Mouse (Mus musculus): Measurements from ENCODE around the gene Gpr155. TPM values are rescaled to one million over a fixed set of nuclear protein-coding genes. Genes with fewer than 3 reads are reported as not detected.

The Gpr155 gene
- total RNA-seq, 2 experiments from 2014 or later: 10.9 to 12.0 TPM

- intact Hi-C loops (cut with DNase I; ENCODE audit: low total_unique reads): loop anchor here (10.0 kb wide), 1 partner anchor 80 kb away; the partner anchor contains the start of genes Cir1 and Scrn3
- no peak for DNase-seq
These were observed 8.1 kb upstream of the Gpr155 start for GRCm38 (mm10) chr2:73394476-73394875.

GRCm38 (mm10) chr2:73392772-73393171 lies 6.4 kb upstream of the Gpr155 start:
- intact Hi-C loops (cut with DNase I; ENCODE audit: low total_unique reads): loop anchor here (10.0 kb wide), 1 partner anchor 78 kb away; the partner anchor contains the start of genes Cir1 and Scrn3
- DNase-seq: no peak

- no peak for DNase-seq
- intact Hi-C loops (cut with DNase I; ENCODE audit: low total_unique reads): loop anchor here (10.0 kb wide), 1 partner anchor 75 kb away; the partner anchor contains the start of genes Cir1 and Scrn3
These were observed 3.6 kb upstream of the Gpr155 start for GRCm38 (mm10) chr2:73389951-73390350.

DNA sequence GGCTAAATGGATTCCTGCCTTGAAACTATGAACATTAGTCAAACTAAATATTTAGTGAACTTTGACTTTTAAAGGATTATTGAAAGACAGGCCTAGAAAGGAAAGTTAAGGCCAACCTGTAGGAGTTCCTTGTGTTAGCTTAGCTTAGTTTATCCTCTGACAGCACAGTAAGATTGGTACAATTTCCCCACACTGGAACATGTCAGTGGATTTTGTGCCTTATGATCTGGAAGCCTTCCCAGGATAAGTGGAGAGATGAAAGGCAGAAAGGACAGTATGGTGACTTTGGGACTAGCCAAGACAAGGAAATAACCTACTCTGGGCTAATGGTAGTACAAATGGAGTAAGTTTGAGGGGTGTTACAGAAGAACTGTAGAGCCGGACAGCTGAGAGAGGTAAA lies 1.4 kb upstream of the Gpr155 start:
- DNase-seq: no peak
- intact Hi-C loops (cut with DNase I; ENCODE audit: low total_unique reads): no loop called here

DNA sequence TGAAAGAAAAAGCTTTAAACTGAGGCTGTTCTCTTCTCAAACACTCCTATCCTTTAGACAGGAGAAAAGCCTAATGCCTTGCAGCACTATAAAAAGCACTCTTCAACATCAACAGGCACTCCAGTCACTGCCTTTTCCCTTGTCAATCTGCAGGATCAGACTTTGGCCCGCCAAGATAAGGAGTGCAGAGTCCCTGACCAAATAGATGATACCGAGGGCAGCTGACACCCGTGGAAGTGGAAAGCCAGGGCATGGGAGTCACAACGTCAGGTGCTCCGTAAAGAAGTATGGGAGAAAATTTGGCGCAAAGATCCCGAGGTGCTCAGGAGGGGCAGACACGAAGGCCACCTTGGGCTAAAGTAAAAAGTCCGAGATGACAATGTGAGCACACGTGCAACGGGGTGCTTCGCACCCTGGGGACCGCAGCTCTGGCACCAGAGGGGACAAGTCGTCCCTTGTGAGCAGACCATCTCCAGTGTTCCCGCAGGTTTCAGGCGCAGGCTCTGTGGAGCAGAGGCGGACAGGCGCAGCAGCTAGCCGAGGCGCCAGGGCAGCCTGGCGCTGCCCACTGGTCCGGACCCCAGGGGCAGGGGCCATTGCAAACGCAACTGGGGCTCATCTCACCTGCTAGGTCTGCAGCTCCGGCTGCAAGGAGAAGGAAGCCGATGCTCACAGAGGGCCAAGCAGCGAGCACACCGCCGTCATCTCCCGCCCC lies 574 bp downstream of the Gpr155 start:
- no peak for DNase-seq

GRCm38 (mm10) chr2:73385172-73385571 lies 1.2 kb downstream of the Gpr155 start:
- DNase-seq: no peak
- intact Hi-C loops (cut with DNase I; ENCODE audit: low total_unique reads): no loop called here

More for the DNA sequence above, 574 bp downstream of the Gpr155 start:
- intact Hi-C loops (cut with DNase I; ENCODE audit: low total_unique reads): no loop called here

- DNase-seq: no peak
- intact Hi-C loops (cut with DNase I; ENCODE audit: low total_unique reads): no loop called here
These were observed 5.9 kb downstream of the Gpr155 start for GRCm38 (mm10) chr2:73380298-73380975.

- intact Hi-C loops (cut with DNase I; ENCODE audit: low total_unique reads): no loop called here
- DNase-seq: no peak
These were observed 6.7 kb downstream of the Gpr155 start for GRCm38 (mm10) chr2:73379656-73380055.

DNA sequence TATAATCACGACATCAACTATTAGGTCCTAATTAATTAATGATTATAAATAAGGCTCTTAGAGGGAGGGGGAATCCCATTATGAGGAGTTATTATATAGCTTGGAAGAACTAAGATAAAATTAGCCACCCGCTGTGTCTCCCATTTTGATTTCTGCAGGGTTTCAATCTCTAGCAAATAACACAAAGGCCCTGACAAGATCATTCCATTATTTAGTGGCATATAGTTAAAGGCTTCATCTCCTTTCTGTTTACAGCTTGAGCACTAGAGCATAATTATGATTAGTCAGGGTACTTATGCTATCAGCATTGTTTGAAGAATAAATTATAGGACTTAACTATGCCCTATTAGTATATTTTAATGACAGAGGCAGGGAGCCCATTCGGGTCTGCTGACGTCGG lies 8.0 kb downstream of the Gpr155 start:
- intact Hi-C loops (cut with DNase I; ENCODE audit: low total_unique reads): no loop called here
- no peak for DNase-seq

DNA sequence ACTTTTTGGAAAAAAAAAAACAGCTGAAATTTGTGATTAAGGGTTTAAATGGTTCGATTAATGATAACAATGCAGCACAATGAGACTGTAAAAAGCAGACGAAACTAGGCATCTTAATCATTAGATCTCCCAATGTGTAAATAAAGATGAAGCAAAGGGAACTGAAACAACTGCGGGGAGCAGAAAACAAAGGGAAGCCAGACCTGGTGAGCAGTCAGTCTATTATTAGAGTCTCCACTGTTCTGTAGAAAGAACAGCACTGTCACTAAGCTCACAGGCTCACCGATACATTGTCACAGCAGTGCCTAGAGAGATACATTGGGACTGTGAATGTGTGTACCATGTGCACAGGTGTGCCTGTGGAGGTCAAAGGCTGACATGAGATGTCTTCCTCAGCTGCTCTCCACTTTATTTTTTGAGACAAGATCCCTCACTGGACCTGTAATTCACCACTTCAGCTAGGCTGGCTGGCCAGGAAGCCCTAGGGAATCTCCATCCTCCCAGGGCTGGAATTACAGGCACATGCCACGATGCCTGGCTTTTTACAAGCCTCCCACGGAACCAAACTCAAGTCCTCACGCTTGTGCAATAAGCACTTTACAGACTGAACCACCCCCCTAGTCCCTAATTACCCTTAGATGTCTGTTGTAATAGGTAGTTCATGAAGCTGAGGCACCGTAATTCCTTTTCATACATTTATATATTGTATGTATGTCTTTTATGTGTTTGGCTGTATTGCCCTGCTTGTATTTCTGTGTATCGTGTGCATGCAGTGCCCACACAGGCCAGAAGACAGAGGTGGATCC lies 14.6 kb downstream of the Gpr155 start:
- no peak for DNase-seq
- intact Hi-C loops (cut with DNase I; ENCODE audit: low total_unique reads): no loop called here

DNA sequence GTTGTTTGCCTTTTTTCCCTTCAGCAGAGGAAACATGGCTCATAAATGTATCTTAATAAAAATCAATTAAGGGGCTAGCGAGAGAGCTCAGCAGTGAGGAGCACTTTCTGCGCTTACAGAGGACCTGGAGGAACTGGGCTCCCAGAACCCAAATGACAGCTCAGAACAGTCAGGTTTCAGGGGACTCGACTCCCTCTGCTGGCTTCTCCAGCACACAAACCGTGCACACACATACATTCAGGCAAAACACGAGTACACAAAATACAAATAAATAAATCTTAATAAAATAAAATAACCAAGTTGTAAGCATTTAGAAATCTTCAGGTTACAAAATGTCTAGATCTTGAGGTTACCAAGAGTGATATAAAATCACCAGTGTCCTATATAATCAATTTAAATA lies 22.9 kb downstream of the Gpr155 start:
- DNase-seq: no peak
- intact Hi-C loops (cut with DNase I; ENCODE audit: low total_unique reads): no loop called here

DNA sequence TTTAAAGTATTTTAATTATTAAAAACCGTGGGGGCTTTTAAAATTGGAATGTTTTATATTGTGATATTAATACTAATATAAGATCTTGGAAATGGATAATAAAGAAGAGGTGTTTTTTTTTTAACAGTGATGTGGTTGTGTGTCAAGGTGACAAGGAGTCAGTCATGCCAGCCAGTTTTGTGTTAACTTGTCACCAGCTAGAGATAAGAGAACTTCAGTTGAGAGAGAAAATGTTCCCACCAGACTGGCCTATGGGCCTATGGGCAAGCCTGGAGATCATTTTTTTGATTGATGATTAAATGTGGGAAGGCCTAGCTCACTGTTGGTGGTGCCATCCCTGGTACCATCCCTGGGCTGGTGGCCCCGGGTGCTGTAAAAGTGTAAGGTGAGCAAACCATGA lies 25.8 kb downstream of the Gpr155 start:
- DNase-seq: no peak
- intact Hi-C loops (cut with DNase I; ENCODE audit: low total_unique reads): no loop called here

DNA sequence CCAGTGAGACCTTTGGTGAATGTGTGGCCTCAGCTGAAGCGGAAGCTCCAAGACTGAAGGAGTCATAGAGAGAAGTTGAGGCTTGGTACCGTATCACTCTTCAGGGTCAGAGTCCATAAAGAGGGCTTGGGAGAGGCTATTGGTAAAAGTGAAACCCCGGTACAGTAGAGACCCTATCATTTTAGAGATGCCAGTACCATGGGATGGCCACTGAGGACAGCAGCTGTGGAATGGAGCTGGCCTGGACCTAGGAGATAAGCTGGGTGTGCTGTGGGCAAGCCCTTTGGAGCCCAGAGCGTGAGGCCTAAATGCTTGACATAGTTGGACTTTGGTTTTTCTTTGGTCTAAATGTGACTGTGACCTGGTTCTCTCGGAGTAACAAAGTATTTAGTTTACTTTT lies 26.4 kb downstream of the Gpr155 start:
- intact Hi-C loops (cut with DNase I; ENCODE audit: low total_unique reads): no loop called here
- DNase-seq: no peak

DNA sequence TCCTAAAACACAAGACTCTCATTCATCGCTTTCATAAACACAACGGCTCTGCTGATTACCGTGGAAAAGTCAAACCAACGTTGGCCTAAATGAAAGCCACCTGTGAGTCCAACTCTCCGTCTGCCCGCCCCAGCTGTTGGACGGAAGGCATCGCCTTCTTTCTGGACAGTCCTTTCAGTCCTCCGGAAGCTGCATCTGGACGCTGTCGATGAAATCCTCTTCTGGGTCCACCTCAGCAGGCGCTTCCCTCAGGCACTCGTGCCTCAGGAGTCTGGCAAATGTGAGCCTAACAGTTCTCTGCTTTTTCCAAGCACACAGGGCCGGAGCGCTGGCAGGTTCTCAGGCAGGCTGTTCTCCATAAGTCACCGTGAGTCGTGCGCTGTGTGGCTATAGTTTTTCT lies 29.4 kb downstream of the Gpr155 start:
- intact Hi-C loops (cut with DNase I; ENCODE audit: low total_unique reads): no loop called here
- DNase-seq: peak; percentile 27

GRCm38 (mm10) chr2:73351927-73352374 lies 34.4 kb downstream of the Gpr155 start:
- intact Hi-C loops (cut with DNase I; ENCODE audit: low total_unique reads): no loop called here
- DNase-seq: no peak

DNA sequence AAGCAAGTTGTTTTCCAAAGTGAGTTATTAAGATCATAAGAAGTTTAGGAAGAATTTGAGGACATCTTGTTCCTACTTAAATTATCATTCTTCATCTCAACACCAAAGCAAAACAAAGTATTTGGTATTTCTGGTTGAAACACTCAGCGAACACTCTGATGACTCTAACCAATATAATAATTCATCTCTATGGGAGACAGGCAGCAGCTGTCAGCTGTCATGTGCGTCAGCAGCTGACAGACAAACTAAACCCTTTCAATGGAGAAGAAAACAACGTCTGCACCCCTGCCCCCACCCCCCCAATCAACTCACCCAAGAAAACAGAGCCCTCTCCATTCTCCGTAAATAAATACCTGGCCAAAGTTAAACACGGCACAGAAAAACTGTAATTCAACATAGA lies 34.9 kb downstream of the Gpr155 start:
- no peak for DNase-seq
- intact Hi-C loops (cut with DNase I; ENCODE audit: low total_unique reads): no loop called here

DNA sequence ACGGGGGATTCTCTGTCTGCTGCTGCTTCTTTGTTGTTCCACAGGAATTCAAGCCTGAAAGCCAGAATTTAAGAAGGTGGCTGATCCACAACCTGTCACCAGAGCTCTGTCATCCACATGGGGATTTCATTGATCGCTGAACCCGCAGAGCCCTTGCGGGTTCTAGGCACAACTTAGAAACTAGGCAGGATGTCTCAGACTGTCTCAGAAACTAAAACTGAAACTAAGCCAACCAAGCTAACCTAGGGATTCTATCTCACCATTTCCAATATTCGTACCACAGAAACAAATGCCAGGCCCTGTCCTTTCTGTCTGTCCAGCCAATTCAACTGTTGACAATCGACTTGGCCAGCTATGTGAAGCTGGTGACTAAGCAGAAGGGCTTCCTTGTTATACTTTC lies 38.2 kb downstream of the Gpr155 start:
- DNase-seq: no peak
- intact Hi-C loops (cut with DNase I; ENCODE audit: low total_unique reads): no loop called here

- no peak for DNase-seq
- intact Hi-C loops (cut with DNase I; ENCODE audit: low total_unique reads): no loop called here
These were observed 38.6 kb downstream of the Gpr155 start for GRCm38 (mm10) chr2:73347766-73348165.

DNA sequence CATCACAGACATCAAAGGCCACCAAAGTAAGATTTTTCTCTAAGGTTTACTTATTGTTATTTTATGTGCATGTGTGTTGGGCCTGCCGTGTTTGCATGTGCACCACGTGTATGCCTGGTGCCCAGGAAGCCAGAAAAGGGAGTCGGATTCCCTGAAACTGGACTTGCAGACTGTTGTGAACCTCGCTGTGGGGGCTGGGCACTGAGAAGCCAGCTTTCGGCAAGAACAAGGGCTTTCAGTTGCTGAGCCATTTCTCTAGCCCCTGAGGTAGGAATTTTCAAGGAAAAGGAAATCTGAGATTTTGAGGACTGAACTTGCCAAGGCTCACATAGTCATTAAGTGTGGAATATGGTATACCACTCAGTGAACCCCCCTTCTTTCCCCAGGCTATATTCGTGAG lies 39.2 kb downstream of the Gpr155 start:
- intact Hi-C loops (cut with DNase I; ENCODE audit: low total_unique reads): no loop called here
- no peak for DNase-seq
